Mouse (Mus musculus) thymus, postnatal 10 days (tissue): Measurements from ENCODE around the gene Prl2c1.
"Not testable (repeated sequence)": the region's sequence is repeated elsewhere in the genome, so short reads cannot be mapped to it uniquely, and the experiment has no call there.

ENCODE experiments used
- DNase-seq, 2 experiments: peaks; one replicate each; pipeline ENCODE4 v3.0.0; 2021; ENCODE audit warnings: low spot score in 2 of 2

Gene Prl2c1

DNA sequence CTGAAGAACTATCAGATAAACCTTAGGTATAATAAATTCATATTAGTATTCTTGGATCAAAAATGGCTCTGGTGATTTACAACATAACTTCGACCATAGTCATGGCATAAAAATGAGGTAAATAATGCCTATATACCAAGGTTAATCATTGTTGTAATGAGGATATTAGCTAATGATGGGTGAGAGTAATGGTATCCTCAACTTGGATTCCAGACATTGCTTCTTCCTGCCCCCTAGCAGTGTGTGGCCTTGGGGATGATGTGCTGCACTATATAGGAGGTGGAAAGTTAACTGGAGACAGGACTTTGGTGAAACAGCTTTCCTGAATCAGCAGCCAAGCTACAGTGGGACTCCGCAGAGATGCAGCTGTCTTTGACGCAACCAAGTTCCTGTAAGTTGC lies at the start of gene Prl2c1:
Gene Prl2c1, plus strand, starts transcription at position 301 of the 400 bp plus-strand sequence.
- no peak for DNase-seq

DNA sequence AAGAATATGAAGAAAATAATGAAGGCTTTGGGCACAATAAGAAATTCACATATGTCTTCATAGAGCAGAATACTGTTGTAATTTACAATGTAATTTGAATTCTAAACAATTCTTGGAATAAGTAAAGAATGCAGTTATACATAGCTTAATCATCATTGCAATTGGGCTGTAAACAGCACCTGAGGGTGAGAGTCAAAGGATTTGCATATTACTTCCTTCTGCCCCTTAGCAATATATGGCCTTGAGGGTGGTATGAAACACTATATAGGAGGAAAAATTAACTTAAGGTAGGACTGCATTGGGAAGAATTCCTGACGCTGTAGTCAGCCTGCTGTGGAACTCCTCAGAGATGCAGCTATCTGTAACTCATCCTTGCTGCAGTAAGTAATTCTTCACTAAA lies 47.8 kb upstream of the Prl2c1 start, which contains the start of gene Prl2a1:
Gene Prl2a1, plus strand, starts transcription at position 301 of the 400 bp plus-strand sequence.
- DNase-seq, result no peak

DNA sequence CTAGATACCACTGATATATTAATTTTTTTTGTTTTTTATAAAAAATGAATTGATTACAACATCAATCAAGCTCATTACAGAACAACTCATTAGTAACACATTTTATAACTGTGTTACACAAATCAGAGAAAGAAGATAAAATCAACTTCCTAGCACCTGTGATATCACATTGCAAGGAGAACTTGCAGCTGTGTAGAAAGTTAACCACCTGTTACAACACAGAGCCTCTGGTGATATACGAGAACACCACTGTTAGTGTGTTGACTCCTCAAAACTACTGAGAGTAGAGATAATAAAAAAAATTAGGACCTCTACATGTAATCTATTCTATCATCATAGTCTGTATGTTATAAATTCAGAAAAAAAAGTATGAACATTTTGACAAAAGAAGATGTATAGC lies 46.4 kb upstream of the Prl2c1 start:
- no peak for DNase-seq

DNA sequence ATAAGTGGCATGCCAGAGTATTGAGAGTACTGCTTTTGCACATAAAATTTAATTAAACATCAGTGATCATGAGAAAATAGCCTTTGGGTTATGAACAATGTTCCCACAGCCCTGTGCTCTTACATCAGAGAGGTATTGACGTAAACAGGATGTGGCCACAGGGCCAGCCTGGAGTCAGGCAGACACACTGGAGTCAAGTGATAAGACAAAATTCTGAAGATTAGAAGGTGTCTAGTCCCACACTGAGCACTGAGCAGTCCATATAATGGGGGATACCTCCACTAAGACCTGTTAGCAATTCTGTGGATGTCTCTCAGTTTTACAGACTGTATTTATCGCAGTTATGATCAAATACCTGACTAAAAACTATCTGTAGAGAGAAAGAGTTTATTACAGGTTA lies 55.1 kb downstream of the Prl2c1 start:
- DNase-seq, result not testable (repeated sequence)
